Mouse (Mus musculus) forebrain, embryonic 12.5 days (tissue): ENCODE results near the gene Camk1d. TPM values are rescaled to one million over a fixed set of nuclear protein-coding genes. Genes with fewer than 3 reads are reported as not detected.
"Not testable (repeated sequence)": the region's sequence is repeated elsewhere in the genome, so short reads cannot be mapped to it uniquely, and the experiment has no call there.

ENCODE experiments used
- ATAC-seq: fragments of 200-750 bp; cut with Nextera tagmentation; 2 replicates; pipeline ENCODE4 v1.8.0; 2017; ENCODE audit warnings: moderate TSS enrichment; ENCODE audit not compliant: low FRiP score
- H3K27ac ChIP-seq: fragments of 300-500 bp; sonication (generic); 2 replicates; pipeline ENCODE4 v1.5.1; 2016; ENCODE audit warnings: mild to moderate bottlenecking
- H3K27me3 ChIP-seq: fragments of 300-500 bp; sonication (generic); 2 replicates; pipeline ENCODE4 v1.6.1; 2016; ENCODE audit warnings: mild to moderate bottlenecking
- H3K36me3 ChIP-seq: fragments of 300-500 bp; sonication (generic); replicated peaks from 2 replicates; pipeline ENCODE4 v1.6.1; 2016; ENCODE audit warnings: mild to moderate bottlenecking
- H3K4me1 ChIP-seq: fragments of 300-500 bp; sonication (generic); 2 replicates; pipeline ENCODE4 v1.6.1; 2016
- H3K4me2 ChIP-seq: fragments of 300-500 bp; sonication (generic); 2 replicates; pipeline ENCODE4 v1.6.1; 2016; ENCODE audit warnings: mild to moderate bottlenecking, moderate library complexity
- H3K4me3 ChIP-seq: fragments of 300-500 bp; sonication (generic); replicated peaks from 2 replicates; pipeline ENCODE4 v1.5.1; 2016; ENCODE audit warnings: mild to moderate bottlenecking
- H3K9ac ChIP-seq: fragments of 300-500 bp; sonication (generic); 2 replicates; pipeline ENCODE4 v1.6.1; 2016; ENCODE audit warnings: mild to moderate bottlenecking
- H3K9me3 ChIP-seq: fragments of 300-500 bp; sonication (generic); 2 replicates; pipeline ENCODE4 v1.6.1; 2016
- WGBS: fragments of 180-500 bp; shearing (Covaris S2); methylation state at CpG from one replicate; pipeline ENCODE4 v1.1.7; 2016; 5-methylcytosine and 5-hydroxymethylcytosine counted together
- polyA plus RNA-seq: library from polyadenylated mRNA; unstranded; fragments of >200 nt; fragmentation: Nextera tagmentation; extraction: Ambion mirVana; gene quantifications from 2 replicates; pipeline ENCODE4 v1.2.1, GENCODE M21; 2016

Camk1d gene
- polyA plus RNA-seq, 1 experiment from 2014 or later, result 2.7 TPM

DNA sequence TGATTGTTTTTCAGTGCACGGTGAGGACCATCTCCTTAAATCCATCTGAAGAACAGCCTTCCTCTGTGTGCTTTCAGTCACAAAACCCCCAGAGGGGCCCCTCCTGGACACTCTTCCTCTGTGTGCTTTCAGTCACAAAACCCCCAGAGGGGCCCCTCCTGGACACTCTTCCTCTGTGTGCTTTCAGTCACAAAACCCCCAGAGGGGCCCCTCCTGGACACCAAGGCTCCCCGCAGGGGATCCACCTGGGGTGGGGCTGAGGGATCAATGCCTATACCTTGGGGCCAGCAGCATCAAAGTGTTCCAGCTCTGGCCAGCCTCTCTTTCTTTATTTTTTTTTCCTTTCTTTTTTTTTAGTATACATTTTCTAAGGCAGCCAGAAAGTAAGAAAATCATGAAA is 113.1 kb downstream of the Camk1d start:
- H3K9ac ChIP-seq, H3K4me2 ChIP-seq, H3K4me3 ChIP-seq, H3K9me3 ChIP-seq, H3K27me3 ChIP-seq, H3K27ac ChIP-seq, H3K36me3 ChIP-seq: not testable (repeated sequence)
- WGBS, result 4% methylated on average over 2 of the region's 2 CpGs
- peak; percentile 66 for ATAC-seq
- peaks cover 21% of the 10 kb centered on the region for H3K4me1 ChIP-seq

GRCm38 (mm10) chr2:5600183-5600962 is 113.9 kb downstream of the Camk1d start:
- Histone ChIP-seq H3K27ac (no peak overlapping the region), H3K4me2 (no peak overlapping the region), H3K4me3 (no peak overlapping the region), H3K9me3 (no peaks in the 10 kb centered on the region), H3K9ac (no peak overlapping the region), H3K36me3 (no peaks in the 10 kb centered on the region), H3K27me3 (no peaks in the 10 kb centered on the region), H3K4me1 (peaks cover 26% of the 10 kb centered on the region)
- 83% methylated on average over 8 of the region's 8 CpGs for WGBS
- ATAC-seq, result no peak

- H3K27me3 ChIP-seq, result no peaks in the 10 kb centered on the region
- H3K4me3 ChIP-seq, result no peak overlapping the region
- H3K36me3 ChIP-seq, result no peaks in the 10 kb centered on the region
- peaks cover 26% of the 10 kb centered on the region for H3K4me1 ChIP-seq
- no peak for ATAC-seq
- no peaks in the 10 kb centered on the region for H3K9me3 ChIP-seq
- no peak overlapping the region for H3K9ac ChIP-seq
- no peak overlapping the region for H3K4me2 ChIP-seq
- H3K27ac ChIP-seq, result no peak overlapping the region
- WGBS, result 77% methylated on average over 4 of the region's 4 CpGs
Measured at GRCm38 (mm10) chr2:5599713-5600112, 114.6 kb downstream of the Camk1d start.

GRCm38 (mm10) chr2:5598533-5598932 is 115.8 kb downstream of the Camk1d start:
- no peak for ATAC-seq
- H3K4me3 ChIP-seq, result no peak overlapping the region
- no peak overlapping the region for H3K27ac ChIP-seq
- H3K4me2 ChIP-seq, result no peak overlapping the region
- H3K9ac ChIP-seq, result no peak overlapping the region
- 93% methylated on average over 5 of the region's 5 CpGs for WGBS
- H3K27me3 ChIP-seq, result no peaks in the 10 kb centered on the region
- no peaks in the 10 kb centered on the region for H3K36me3 ChIP-seq
- H3K9me3 ChIP-seq, result no peaks in the 10 kb centered on the region
- H3K4me1 ChIP-seq, result peaks cover 26% of the 10 kb centered on the region

GRCm38 (mm10) chr2:5596882-5597281 is 117.4 kb downstream of the Camk1d start:
- peak; percentile 27; the same call in 1 of the 2 replicates for ATAC-seq
- H3K27ac ChIP-seq, result peak overlapping the region; percentile 14; the same call in 1 of the 2 replicates

GRCm38 (mm10) chr2:5595356-5596191 is 118.7 kb downstream of the Camk1d start:
- Histone ChIP-seq H3K36me3 (no peaks in the 10 kb centered on the region), H3K9ac (no peak overlapping the region), H3K9me3 (no peaks in the 10 kb centered on the region), H3K4me1 (peaks cover 15% of the 10 kb centered on the region; the same call in 1 of the 2 replicates), H3K4me2 (no peak overlapping the region), H3K27me3 (no peaks in the 10 kb centered on the region), H3K27ac (no peak overlapping the region), H3K4me3 (no peak overlapping the region)
- 72% methylated on average over 8 of the region's 8 CpGs for WGBS
- no peak for ATAC-seq

More at GRCm38 (mm10) chr2:5596882-5597281, 117.4 kb downstream of the Camk1d start:
- Histone ChIP-seq H3K9ac (no peak overlapping the region), H3K4me1 (peaks cover 26% of the 10 kb centered on the region), H3K27me3 (no peaks in the 10 kb centered on the region), H3K9me3 (no peaks in the 10 kb centered on the region), H3K4me2 (no peak overlapping the region), H3K4me3 (no peak overlapping the region), H3K36me3 (no peaks in the 10 kb centered on the region)
- 36% methylated on average over 12 of the region's 12 CpGs for WGBS

DNA sequence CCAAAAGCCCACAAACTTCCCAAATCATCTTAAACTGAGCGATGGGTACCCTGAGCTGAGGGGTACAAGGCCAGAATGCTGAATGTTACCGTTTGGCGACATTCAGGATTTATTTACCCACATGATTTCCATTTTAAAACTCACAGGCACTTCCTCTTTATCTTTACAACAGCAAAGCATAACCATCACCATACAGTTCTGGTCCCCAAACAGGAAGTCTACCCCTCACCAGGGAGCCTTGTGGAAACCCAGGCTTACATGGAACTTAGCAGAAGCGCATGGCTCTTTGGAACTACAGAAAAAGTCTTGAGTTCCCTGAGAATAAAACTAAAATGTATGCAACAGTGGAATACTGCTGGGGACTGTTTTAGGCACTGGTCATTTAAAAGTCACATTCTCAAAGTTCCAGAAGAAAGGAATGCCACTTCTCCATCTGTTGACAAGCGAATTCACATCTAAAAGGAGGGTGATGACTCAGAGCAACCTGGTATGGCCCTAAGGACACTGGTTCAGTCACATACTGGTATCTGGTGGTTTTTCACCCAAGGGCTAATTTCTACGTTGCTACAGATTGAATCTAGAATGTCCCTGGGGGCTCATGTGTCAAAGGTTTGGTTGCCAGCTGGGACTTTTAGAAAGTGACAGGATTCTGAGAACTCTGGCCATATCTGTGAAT is 121.7 kb downstream of the Camk1d start:
- H3K36me3 ChIP-seq, result no peaks in the 10 kb centered on the region
- H3K27me3 ChIP-seq, result no peaks in the 10 kb centered on the region
- H3K27ac ChIP-seq, result no peak overlapping the region
- H3K9ac ChIP-seq, result no peak overlapping the region
- no peak overlapping the region for H3K4me3 ChIP-seq
- WGBS, result 85% methylated on average over 6 of the region's 6 CpGs
- H3K9me3 ChIP-seq, result no peaks in the 10 kb centered on the region
- ATAC-seq, result no peak
- H3K4me1 ChIP-seq, result peaks cover 15% of the 10 kb centered on the region; the same call in 1 of the 2 replicates
- H3K4me2 ChIP-seq, result no peak overlapping the region

DNA sequence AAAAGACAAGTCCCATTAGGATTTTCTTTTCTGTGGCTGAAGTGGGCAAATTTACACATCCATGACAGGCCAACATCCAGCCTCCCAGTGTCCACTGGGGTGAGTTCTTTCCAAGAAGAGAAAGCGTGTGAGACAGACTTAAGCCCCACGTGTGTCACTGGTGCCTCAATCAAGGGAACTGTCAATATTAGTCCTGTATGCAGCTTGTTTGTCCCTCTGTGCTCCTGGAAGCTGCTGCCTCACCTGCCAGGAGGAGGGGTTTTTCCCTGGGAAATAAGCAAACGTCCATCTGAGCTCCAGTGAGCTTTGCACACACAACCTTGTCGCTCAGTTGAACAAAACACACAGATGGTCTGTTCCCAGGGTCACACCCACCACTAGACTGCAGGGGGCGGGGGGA is 124.2 kb downstream of the Camk1d start:
- no peak overlapping the region for H3K9ac ChIP-seq
- H3K4me2 ChIP-seq, result no peak overlapping the region
- H3K9me3 ChIP-seq, result no peaks in the 10 kb centered on the region
- 73% methylated on average over 5 of the region's 5 CpGs for WGBS
- no peak overlapping the region for H3K4me3 ChIP-seq
- H3K4me1 ChIP-seq, result no peaks in the 10 kb centered on the region
- no peak overlapping the region for H3K27ac ChIP-seq
- no peak for ATAC-seq
- no peaks in the 10 kb centered on the region for H3K36me3 ChIP-seq
- H3K27me3 ChIP-seq, result no peaks in the 10 kb centered on the region

DNA sequence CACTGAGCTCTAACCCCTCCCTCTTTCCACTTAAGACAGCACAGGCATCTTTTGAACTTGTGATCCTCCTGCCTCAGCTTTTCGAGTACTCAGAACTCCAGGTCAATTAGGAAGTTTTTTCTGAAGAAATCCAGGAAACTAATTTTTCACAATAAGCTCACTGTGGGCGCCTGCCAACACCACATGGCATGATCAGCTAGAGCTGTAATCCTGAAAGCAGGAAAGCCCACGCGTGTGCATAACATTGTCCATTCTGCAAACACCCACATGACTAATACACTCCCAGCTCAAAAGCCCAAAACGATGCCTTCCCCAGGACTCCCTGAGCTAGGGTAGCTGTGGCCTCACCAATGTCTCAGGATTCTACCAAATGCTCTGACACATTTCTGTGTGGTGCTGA is 125.2 kb downstream of the Camk1d start:
- H3K27ac ChIP-seq, result no peak overlapping the region
- H3K4me2 ChIP-seq, result no peak overlapping the region
- peaks cover 6% of the 10 kb centered on the region; the same call in 1 of the 2 replicates for H3K4me1 ChIP-seq
- H3K36me3 ChIP-seq, result no peaks in the 10 kb centered on the region
- no peaks in the 10 kb centered on the region for H3K9me3 ChIP-seq
- no peak overlapping the region for H3K4me3 ChIP-seq
- H3K9ac ChIP-seq, result no peak overlapping the region
- no peaks in the 10 kb centered on the region for H3K27me3 ChIP-seq
- WGBS, result 82% methylated on average over 5 of the region's 5 CpGs
- ATAC-seq, result no peak

DNA sequence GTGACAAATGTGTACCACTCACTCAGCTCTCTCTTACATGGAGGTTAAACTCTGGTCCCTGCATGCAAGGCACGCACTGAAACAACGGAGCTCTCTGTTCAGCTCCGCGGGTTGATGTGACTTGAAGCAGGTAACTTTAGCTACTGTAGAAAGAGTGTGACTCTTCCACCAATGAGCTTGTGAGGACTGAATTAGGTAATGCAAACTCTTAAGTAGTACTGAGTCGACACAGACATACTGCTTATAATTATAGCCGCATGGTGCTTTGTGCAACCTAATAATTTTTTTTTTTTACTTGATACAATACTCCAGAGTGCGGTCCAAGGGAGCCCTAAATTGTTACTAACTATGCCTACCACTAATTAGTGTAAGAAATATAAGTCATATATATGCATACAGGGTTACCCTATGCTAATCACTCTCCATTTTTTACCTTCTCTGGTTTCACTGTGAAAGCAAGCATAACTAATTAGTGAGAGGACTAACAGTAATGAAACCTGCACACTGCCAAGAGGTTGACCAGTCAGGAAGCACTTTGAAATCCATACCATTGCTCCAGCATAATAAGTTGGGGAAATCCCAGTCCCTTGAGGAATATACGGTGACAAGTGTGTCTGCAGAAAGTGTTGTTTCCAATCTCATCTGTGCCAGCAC is 125.9 kb downstream of the Camk1d start:
- ATAC-seq, result no peak
- Histone ChIP-seq H3K9me3 (no peaks in the 10 kb centered on the region), H3K27me3 (no peaks in the 10 kb centered on the region), H3K4me1 (peaks cover 6% of the 10 kb centered on the region; the same call in 1 of the 2 replicates), H3K9ac (no peak overlapping the region), H3K4me2 (no peak overlapping the region), H3K27ac (no peak overlapping the region), H3K4me3 (no peak overlapping the region), H3K36me3 (no peaks in the 10 kb centered on the region)
- 87% methylated on average over 8 of the region's 8 CpGs for WGBS

DNA sequence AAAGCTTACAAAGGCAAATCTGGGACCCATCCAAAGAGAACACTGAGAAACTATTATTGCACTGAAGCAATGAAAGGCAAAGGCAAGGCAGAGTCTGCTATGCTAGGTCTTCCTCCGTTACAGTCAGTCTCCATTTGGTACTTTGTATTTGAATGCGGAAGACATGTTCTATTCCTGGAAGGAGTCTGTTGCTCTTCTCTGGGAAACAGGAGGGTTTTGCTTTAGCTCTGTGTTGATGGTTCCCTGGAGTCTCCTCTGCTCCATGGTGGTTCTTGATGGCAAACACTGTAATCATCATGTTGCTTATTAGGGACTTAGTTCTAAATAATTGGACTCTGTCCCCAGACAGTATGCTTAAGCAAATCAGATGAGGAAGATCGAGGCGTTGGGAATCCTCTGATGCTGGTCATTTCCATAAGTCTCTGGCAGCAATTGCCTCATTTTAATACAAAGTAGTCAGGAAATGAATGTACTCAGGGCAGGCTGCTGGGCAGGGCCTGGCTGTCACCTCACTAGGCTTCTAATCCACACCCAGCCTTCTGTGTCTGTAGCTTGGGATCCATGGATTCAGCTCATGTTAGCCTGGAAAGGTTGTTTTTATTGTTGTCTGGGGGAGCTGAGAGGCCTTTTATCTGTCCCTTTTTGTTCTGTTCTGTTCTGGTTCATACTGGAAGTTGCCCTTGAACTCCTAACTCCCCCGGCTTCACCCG is 129.8 kb downstream of the Camk1d start:
- 84% methylated on average over 6 of the region's 6 CpGs for WGBS
- peaks cover 6% of the 10 kb centered on the region; the same call in 1 of the 2 replicates for H3K4me1 ChIP-seq
- no peak overlapping the region for H3K4me2 ChIP-seq
- no peak overlapping the region for H3K9ac ChIP-seq
- H3K27me3 ChIP-seq, result no peaks in the 10 kb centered on the region
- no peaks in the 10 kb centered on the region for H3K36me3 ChIP-seq
- H3K4me3 ChIP-seq, result no peak overlapping the region
- ATAC-seq, result no peak
- H3K9me3 ChIP-seq, result no peaks in the 10 kb centered on the region
- H3K27ac ChIP-seq, result no peak overlapping the region
